Mouse (Mus musculus) gastrocnemius, adult 8-10 months (tissue): Measurements from ENCODE around the gene Slc7a15. TPM values are rescaled to one million over a fixed set of nuclear protein-coding genes. Genes with fewer than 3 reads are reported as not detected.

ENCODE experiments used
- DNase-seq, 2 experiments: peaks; one replicate each; pipeline ENCODE4 v3.0.0; 2022; ENCODE audit warnings: low spot score in 2 of 2
- total RNA-seq, 4 experiments: library from RNA; stranded (reverse); gene quantifications; 2 replicates each; pipeline ENCODE4 v1.2.4; 2022

Gene Slc7a15
- total RNA-seq, 4 experiments from 2014 or later: not detected

- DNase-seq: no peak
These were observed 88.4 kb downstream of the Slc7a15 start for GRCm38 (mm10) chr12:8510317-8510988.

GRCm38 (mm10) chr12:8509693-8510092, 89.2 kb downstream of the Slc7a15 start:
- DNase-seq: no peak

- no peak for DNase-seq
These were observed 91.7 kb downstream of the Slc7a15 start for GRCm38 (mm10) chr12:8506954-8507707.

- no peak for DNase-seq
These were observed 94.7 kb downstream of the Slc7a15 start for GRCm38 (mm10) chr12:8504131-8504530.

GRCm38 (mm10) chr12:8502546-8502945, 96.3 kb downstream of the Slc7a15 start:
- DNase-seq: peak in 1 of 2 experiments; percentile 33

GRCm38 (mm10) chr12:8501571-8502305, 97.1 kb downstream of the Slc7a15 start:
- DNase-seq: no peak

- DNase-seq: no peak
These were observed 98.0 kb downstream of the Slc7a15 start for GRCm38 (mm10) chr12:8500597-8501570.

- peak; percentile 95 to 96 for DNase-seq
These were observed 98.8 kb downstream of the Slc7a15 start, which contains the start of gene Rhob for GRCm38 (mm10) chr12:8499871-8500596. Gene Rhob, minus strand, starts transcription at chr12:8500009.

GRCm38 (mm10) chr12:8499001-8499870, 99.6 kb downstream of the Slc7a15 start:
- peak; percentile 48 to 53 for DNase-seq

- no peak for DNase-seq
These were observed 100.3 kb downstream of the Slc7a15 start for GRCm38 (mm10) chr12:8498591-8499000.

GRCm38 (mm10) chr12:8498148-8498571, 100.7 kb downstream of the Slc7a15 start:
- DNase-seq: no peak

- DNase-seq: no peak
These were observed 101.6 kb downstream of the Slc7a15 start for GRCm38 (mm10) chr12:8497314-8497706.

- DNase-seq: no peak
These were observed 102.1 kb downstream of the Slc7a15 start for GRCm38 (mm10) chr12:8496679-8497313.

GRCm38 (mm10) chr12:8495881-8496678, 102.8 kb downstream of the Slc7a15 start:
- DNase-seq: no peak

- DNase-seq: no peak
These were observed 104.2 kb downstream of the Slc7a15 start for GRCm38 (mm10) chr12:8494675-8495074.

- no peak for DNase-seq
These were observed 105.5 kb downstream of the Slc7a15 start for GRCm38 (mm10) chr12:8493386-8493785.

GRCm38 (mm10) chr12:8489098-8489497, 109.8 kb downstream of the Slc7a15 start:
- DNase-seq: no peak

- DNase-seq: no peak
These were observed 110.2 kb downstream of the Slc7a15 start for GRCm38 (mm10) chr12:8488652-8488980.
